8 mouse cellular contexts compared by ENCODE assay signal in the genomic region with DNA sequence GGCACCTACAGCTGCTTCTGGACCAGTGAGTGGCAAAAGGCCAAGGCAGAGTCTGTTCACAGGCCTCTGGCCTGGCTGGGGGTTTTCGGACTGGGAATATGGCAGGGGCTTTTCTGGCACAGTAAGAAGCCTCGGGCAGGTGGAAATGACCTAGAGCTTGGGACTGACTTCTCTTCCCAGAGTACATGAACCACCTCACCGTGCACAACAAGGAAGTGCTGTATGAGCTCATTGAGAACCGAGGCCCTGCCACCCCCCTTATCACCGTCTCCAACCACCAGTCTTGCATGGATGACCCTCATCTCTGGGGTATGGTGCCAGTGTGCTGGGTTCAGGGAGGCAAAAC. TPM values are rescaled to one million over a fixed set of nuclear protein-coding genes. Genes with fewer than 3 reads are reported as not detected.
DNase-seq lines count a peak whose midpoint lies in the region; ATAC-seq and TF ChIP-seq lines count a peak whose summit lies in the region.

No protein-coding gene starts in this region.

- TF ChIP-seq POLR2A in bone marrow macrophage, adult 2 months (IDR thresholded peaks at IDR 0.05; ENCODE audit: borderline replicate concordance, low read depth, low read length), result no peak

- peak overlapping the region; percentile 70 for H3K9ac ChIP-seq in heart, postnatal 0 days (replicated peaks; ENCODE audit: low read depth, low read length)
- peak overlapping the region; percentile 64 for H3K9ac ChIP-seq in hindbrain, embryonic 11.5 days (ENCODE audit: low read depth, low read length)
- peak overlapping the region; percentile 71 for H3K9ac ChIP-seq in midbrain, embryonic 11.5 days (ENCODE audit: low read length)

- 0 out of 2 replicates have a peak, but pooled peaks cover 3% of the 10 kb centered on the region for H3K4me1 ChIP-seq in heart, postnatal 0 days (ENCODE audit: control insufficient read depth, insufficient read depth)
- peaks cover 9% of the 10 kb centered on the region; the same call in 1 of the 2 replicates for H3K4me1 ChIP-seq in bone marrow macrophage, adult 2 months (ENCODE audit: control insufficient read depth, insufficient read depth, low read length)
- H3K4me1 ChIP-seq in hindbrain, embryonic 11.5 days (replicated peaks; ENCODE audit: control insufficient read depth, insufficient read depth, low read length), result no peaks in the 10 kb centered on the region
- H3K4me1 ChIP-seq in midbrain, embryonic 11.5 days (ENCODE audit: control insufficient read depth, insufficient read depth, low read length), result no peaks in the 10 kb centered on the region

- no peak for TF ChIP-seq CTCF in heart, postnatal 0 days (IDR thresholded peaks at IDR 0.05; ENCODE audit: low read depth)
- TF ChIP-seq CTCF in bone marrow macrophage, adult 2 months (IDR thresholded peaks at IDR 0.05; ENCODE audit: low read depth, low read length), result no peak

- 0 out of 2 replicates have a peak, but pooled peaks have one; percentile 5 for ATAC-seq in heart, postnatal 0 days (ENCODE audit: insufficient read depth, low read depth)
- peak; percentile 11; the same call in 1 of the 2 replicates for ATAC-seq in hindbrain, embryonic 11.5 days (ENCODE audit: low FRiP score)
- ATAC-seq in midbrain, embryonic 11.5 days (ENCODE audit: low FRiP score), result peak; percentile 31; the same call in 1 of the 2 replicates

- H3K27ac ChIP-seq in heart, postnatal 0 days (ENCODE audit: low read depth), result peak overlapping the region; percentile 95
- H3K27ac ChIP-seq in bone marrow macrophage, adult 2 months (ENCODE audit: insufficient read depth, low read depth, low read length), result peak overlapping the region; percentile 83
- peak overlapping the region; percentile 19; the same call in 1 of the 2 replicates for H3K27ac ChIP-seq in hindbrain, embryonic 11.5 days (ENCODE audit: low read depth, low read length)
- no peak overlapping the region for H3K27ac ChIP-seq in midbrain, embryonic 11.5 days (ENCODE audit: low read depth, low read length)

- H3K4me2 ChIP-seq in heart, postnatal 0 days (ENCODE audit: low read depth, low read length), result peak overlapping the region; percentile 69
- H3K4me2 ChIP-seq in hindbrain, embryonic 11.5 days (replicated peaks; ENCODE audit: low read depth, low read length), result peak overlapping the region; percentile 45
- peak overlapping the region; percentile 69 for H3K4me2 ChIP-seq in midbrain, embryonic 11.5 days

- H3K4me3 ChIP-seq in heart, postnatal 0 days (ENCODE audit: low read depth, low read length), result peak overlapping the region; percentile 66
- peak overlapping the region; percentile 82 for H3K4me3 ChIP-seq in bone marrow macrophage, adult 2 months (ENCODE audit: insufficient read depth, low read length)
- peak overlapping the region; percentile 43 for H3K4me3 ChIP-seq in hindbrain, embryonic 11.5 days (ENCODE audit: low read depth, low read length)
- peak overlapping the region; percentile 55 for H3K4me3 ChIP-seq in midbrain, embryonic 11.5 days (ENCODE audit: low read depth, low read length)

- 17% methylated on average over 5 of the region's 5 CpGs for WGBS in heart, postnatal 0 days
- 51% methylated on average over 5 of the region's 5 CpGs for WGBS in hindbrain, embryonic 11.5 days
- 37% methylated on average over 5 of the region's 5 CpGs for WGBS in midbrain, embryonic 11.5 days

- no peak; the same call in 1 of the 2 replicates for TF ChIP-seq EP300 in heart, postnatal 0 days (IDR thresholded peaks at IDR 0.05; ENCODE audit: low read depth)

- no peaks in the 10 kb centered on the region for H3K27me3 ChIP-seq in heart, postnatal 0 days (ENCODE audit: control insufficient read depth, insufficient read depth, low read length)
- H3K27me3 ChIP-seq in hindbrain, embryonic 11.5 days (ENCODE audit: control insufficient read depth, insufficient read depth, low read length), result no peaks in the 10 kb centered on the region
- no peaks in the 10 kb centered on the region for H3K27me3 ChIP-seq in midbrain, embryonic 11.5 days (ENCODE audit: control insufficient read depth, insufficient read depth, low read length)

- H3K9me3 ChIP-seq in heart, postnatal 0 days (replicated peaks; ENCODE audit: control insufficient read depth, low read length), result no peaks in the 10 kb centered on the region
- H3K9me3 ChIP-seq in hindbrain, embryonic 11.5 days (ENCODE audit: control insufficient read depth, low read length), result no peaks in the 10 kb centered on the region
- H3K9me3 ChIP-seq in midbrain, embryonic 11.5 days (ENCODE audit: control insufficient read depth, low read length), result no peaks in the 10 kb centered on the region

- DNase-seq in heart, postnatal 0 days (ENCODE audit: low spot score), result no peak
- DNase-seq in heart, adult 18-20 months, result no peak
- no peak for DNase-seq in hindbrain, embryonic 11.5 days (ENCODE audit: low spot score)
- no peak for DNase-seq in midbrain, embryonic 11.5 days (ENCODE audit: low spot score, missing footprints)
- DNase-seq in urinary bladder, postnatal 25 days (ENCODE audit: low spot score), result no peak
- DNase-seq in cerebellum, postnatal 25 days, result no peak
- DNase-seq in cerebellum, adult 9-10 months, result no peak

- H3K36me3 ChIP-seq in heart, postnatal 0 days (replicated peaks; ENCODE audit: control insufficient read depth, insufficient read depth, low read length), result no peaks in the 10 kb centered on the region
- H3K36me3 ChIP-seq in hindbrain, embryonic 11.5 days (ENCODE audit: control insufficient read depth, insufficient read depth, low read length), result no peaks in the 10 kb centered on the region
- H3K36me3 ChIP-seq in midbrain, embryonic 11.5 days (ENCODE audit: control insufficient read depth, insufficient read depth, low read length), result no peaks in the 10 kb centered on the region

RNA-seq across cellular contexts. Expression of gene Dnase1l1, which starts 0.9 kb away (rescaled TPM):
- 11.7 and 26.5 TPM in 2 replicates for total RNA-seq in heart, postnatal 0 days (2014; rRNA removed; ENCODE audit: low replicate concordance)
- 14.5 and 15.8 TPM in 2 replicates for polyA plus RNA-seq in heart, postnatal 0 days (2015; fragmentation: Nextera tagmentation; extraction: Ambion mirVana)
- 10 to 100 TPM; 17.7 to 23.5 TPM for total RNA-seq in heart, adult 18-20 months (2021)
- 274 and 292 TPM in 2 replicates for polyA plus RNA-seq in bone marrow macrophage, adult 2 months (2012; ENCODE audit: insufficient read depth, insufficient read length, missing spikeins)
- 4.5 TPM in 2 replicates for polyA plus RNA-seq in hindbrain, embryonic 11.5 days (2014; fragmentation: Nextera tagmentation; extraction: Ambion mirVana)
- 4.3 and 4.4 TPM in 2 replicates for polyA plus RNA-seq in midbrain, embryonic 11.5 days (2014; fragmentation: Nextera tagmentation; extraction: Ambion mirVana)

RNA-seq across cellular contexts. Expression of gene Taz, which starts 1.4 kb away (rescaled TPM):
- 69.3 and 71.1 TPM in 2 replicates for total RNA-seq in heart, postnatal 0 days (2014; rRNA removed; ENCODE audit: low replicate concordance)
- polyA plus RNA-seq in heart, postnatal 0 days (2015; fragmentation: Nextera tagmentation; extraction: Ambion mirVana), result 60.9 and 69.7 TPM in 2 replicates
- total RNA-seq in heart, adult 18-20 months (2021), result 10 to 100 TPM; 45.4 to 47.6 TPM
- polyA plus RNA-seq in bone marrow macrophage, adult 2 months (2012; ENCODE audit: insufficient read depth, insufficient read length, missing spikeins), result 74.6 and 79.4 TPM in 2 replicates
- 57.0 and 58.3 TPM in 2 replicates for polyA plus RNA-seq in hindbrain, embryonic 11.5 days (2014; fragmentation: Nextera tagmentation; extraction: Ambion mirVana)
- polyA plus RNA-seq in midbrain, embryonic 11.5 days (2014; fragmentation: Nextera tagmentation; extraction: Ambion mirVana), result 57.9 and 60.9 TPM in 2 replicates

RNA-seq across cellular contexts. Expression of gene Rpl10, which starts 12.5 kb away (rescaled TPM):
- total RNA-seq in heart, postnatal 0 days (2014; rRNA removed; ENCODE audit: low replicate concordance), result 2,015 and 2,184 TPM in 2 replicates
- 410 and 447 TPM in 2 replicates for polyA plus RNA-seq in heart, postnatal 0 days (2015; fragmentation: Nextera tagmentation; extraction: Ambion mirVana)
- total RNA-seq in heart, adult 18-20 months (2021), result 100 to 1,000 TPM; 240 to 275 TPM
- polyA plus RNA-seq in bone marrow macrophage, adult 2 months (2012; ENCODE audit: insufficient read depth, insufficient read length, missing spikeins), result 136 and 172 TPM in 2 replicates
- polyA plus RNA-seq in hindbrain, embryonic 11.5 days (2014; fragmentation: Nextera tagmentation; extraction: Ambion mirVana), result 724 and 770 TPM in 2 replicates
- 661 and 713 TPM in 2 replicates for polyA plus RNA-seq in midbrain, embryonic 11.5 days (2014; fragmentation: Nextera tagmentation; extraction: Ambion mirVana)

RNA-seq across cellular contexts. Expression of gene Atp6ap1, which starts 13.8 kb away (rescaled TPM):
- 114 and 125 TPM in 2 replicates for total RNA-seq in heart, postnatal 0 days (2014; rRNA removed; ENCODE audit: low replicate concordance)
- polyA plus RNA-seq in heart, postnatal 0 days (2015; fragmentation: Nextera tagmentation; extraction: Ambion mirVana), result 92.3 and 92.8 TPM in 2 replicates
- 100 to 1,000 TPM; 130 to 139 TPM for total RNA-seq in heart, adult 18-20 months (2021)
- polyA plus RNA-seq in bone marrow macrophage, adult 2 months (2012; ENCODE audit: insufficient read depth, insufficient read length, missing spikeins), result 529 and 540 TPM in 2 replicates
- 91.7 and 121 TPM in 2 replicates for polyA plus RNA-seq in hindbrain, embryonic 11.5 days (2014; fragmentation: Nextera tagmentation; extraction: Ambion mirVana)
- polyA plus RNA-seq in midbrain, embryonic 11.5 days (2014; fragmentation: Nextera tagmentation; extraction: Ambion mirVana), result 101 and 106 TPM in 2 replicates

RNA-seq across cellular contexts. Expression of gene Gdi1, which starts 21.7 kb away (rescaled TPM):
- 62.1 and 81.6 TPM in 2 replicates for total RNA-seq in heart, postnatal 0 days (2014; rRNA removed; ENCODE audit: low replicate concordance)
- polyA plus RNA-seq in heart, postnatal 0 days (2015; fragmentation: Nextera tagmentation; extraction: Ambion mirVana), result 72.1 and 75.5 TPM in 2 replicates
- total RNA-seq in heart, adult 18-20 months (2021), result 10 to 100 TPM; 50.9 to 66.5 TPM
- 160 and 185 TPM in 2 replicates for polyA plus RNA-seq in bone marrow macrophage, adult 2 months (2012; ENCODE audit: insufficient read depth, insufficient read length, missing spikeins)
- polyA plus RNA-seq in hindbrain, embryonic 11.5 days (2014; fragmentation: Nextera tagmentation; extraction: Ambion mirVana), result 490 and 535 TPM in 2 replicates
- 430 and 451 TPM in 2 replicates for polyA plus RNA-seq in midbrain, embryonic 11.5 days (2014; fragmentation: Nextera tagmentation; extraction: Ambion mirVana)

Comparison
In these comparisons a context has a peak if more than half of its experiments do, and no peak if none do; other contexts are left out.
1. RNA of gene Dnase1l1, which starts 0.9 kb away (polyA plus RNA-seq): 274 to 292 TPM in bone marrow macrophage, adult 2 months; 14.5 to 15.8 TPM in heart, postnatal 0 days, 4.5 TPM in hindbrain, embryonic 11.5 days and 4.3 to 4.4 TPM in midbrain, embryonic 11.5 days; every median in the first group is over 10 times any median in the second.
2. Peak in every context shown above with its lines, with median percentiles within 50 percentile points of each other: ATAC-seq, H3K4me2 ChIP-seq, H3K4me3 ChIP-seq and H3K9ac ChIP-seq.